Mouse (Mus musculus) CD4-positive, CD25-positive, alpha-beta regulatory T cell, adult 2 months (primary cell): Measurements from ENCODE around the gene Nudt16l1.

Experiments
- DNase-seq: peaks from one replicate; pipeline ENCODE4 v3.0.0-alpha.2; 2012; ENCODE audit warnings: low read depth, low spot score

Gene Nudt16l1

GRCm38 (mm10) chr16:4938461-4938860 is at the start of gene Nudt16l1:
TSS of gene Nudt16l1 (plus strand) at chr16:4938761.
- DNase-seq: no peak

GRCm38 (mm10) chr16:4890201-4890709 is 48.3 kb upstream of the Nudt16l1 start:
- no peak for DNase-seq

GRCm38 (mm10) chr16:4892171-4892570 is 46.4 kb upstream of the Nudt16l1 start:
- DNase-seq: no peak

GRCm38 (mm10) chr16:4894201-4894908 is 44.2 kb upstream of the Nudt16l1 start:
- no peak for DNase-seq

- DNase-seq: no peak
Measured at GRCm38 (mm10) chr16:4896249-4897027, 42.1 kb upstream of the Nudt16l1 start.

- no peak for DNase-seq
Measured at GRCm38 (mm10) chr16:4897146-4897730, 41.3 kb upstream of the Nudt16l1 start.

GRCm38 (mm10) chr16:4898881-4899280 is 39.7 kb upstream of the Nudt16l1 start:
- no peak for DNase-seq

GRCm38 (mm10) chr16:4899711-4900110 is 38.9 kb upstream of the Nudt16l1 start:
- no peak for DNase-seq

GRCm38 (mm10) chr16:4901167-4901566 is 37.4 kb upstream of the Nudt16l1 start:
- no peak for DNase-seq

- DNase-seq: no peak
Measured at GRCm38 (mm10) chr16:4902390-4902789, 36.2 kb upstream of the Nudt16l1 start.

- no peak for DNase-seq
Measured at GRCm38 (mm10) chr16:4903491-4904102, 35.0 kb upstream of the Nudt16l1 start.

GRCm38 (mm10) chr16:4904878-4905277 is 33.7 kb upstream of the Nudt16l1 start:
- no peak for DNase-seq

- no peak for DNase-seq
Measured at GRCm38 (mm10) chr16:4905591-4905990, 33.0 kb upstream of the Nudt16l1 start.

- no peak for DNase-seq
Measured at GRCm38 (mm10) chr16:4906559-4906958, 32.0 kb upstream of the Nudt16l1 start.

- DNase-seq: no peak
Measured at GRCm38 (mm10) chr16:4907386-4907785, 31.2 kb upstream of the Nudt16l1 start.

GRCm38 (mm10) chr16:4907972-4908371 is 30.6 kb upstream of the Nudt16l1 start:
- DNase-seq: peak; percentile 65

- DNase-seq: peak; percentile 49
Measured at GRCm38 (mm10) chr16:4909745-4910144, 28.8 kb upstream of the Nudt16l1 start.

- DNase-seq: no peak
Measured at GRCm38 (mm10) chr16:4910758-4911157, 27.8 kb upstream of the Nudt16l1 start.

- peak; percentile 7 for DNase-seq
Measured at GRCm38 (mm10) chr16:4912074-4912648, 26.4 kb upstream of the Nudt16l1 start.

GRCm38 (mm10) chr16:4912907-4913782 is 25.4 kb upstream of the Nudt16l1 start:
- DNase-seq: peak; percentile 40
